Mouse (Mus musculus) liver, postnatal 0 days (tissue): ENCODE measurements around the gene Cep350.

Experiments used
- CTCF ChIP-seq: sonication (generic); IDR thresholded peaks from 2 replicates; pipeline ENCODE4 v1.5.1; 2016; ENCODE audit warnings: antibody characterized with exemption, low read depth
- EP300 ChIP-seq: IDR thresholded peaks from 2 replicates; pipeline ENCODE4 v1.6.1; 2016; ENCODE audit warnings: antibody characterized with exemption, low read depth, mild to moderate bottlenecking

DNA sequence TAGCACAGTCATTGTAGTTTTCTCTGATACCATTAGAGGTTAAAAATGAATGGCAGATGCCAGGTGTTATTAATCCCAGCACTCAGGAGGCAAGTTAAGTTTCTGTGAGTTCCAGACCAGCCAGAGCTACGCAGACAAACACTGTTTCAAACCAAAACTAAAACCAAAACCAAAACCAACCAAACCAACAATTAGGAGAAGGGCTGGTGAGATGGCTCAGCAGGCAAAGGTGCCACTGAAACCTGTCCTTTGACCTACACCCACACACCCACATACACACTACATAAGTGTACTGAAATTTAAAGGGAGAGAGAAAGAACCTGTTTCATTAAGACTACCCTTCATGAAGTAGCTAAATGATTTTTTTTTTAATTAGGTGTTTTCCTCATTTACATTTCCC, 35.9 kb upstream of the Cep350 start:
- TF ChIP-seq EP300 (no peak), CTCF (no peak)
